Mouse (Mus musculus) ovary, adult 2 months (tissue): Measurements from ENCODE around the gene Uqcrh. TPM values are rescaled to one million over a fixed set of nuclear protein-coding genes. Genes with fewer than 3 reads are reported as not detected.

ENCODE experiments used
- polyA plus RNA-seq: library from polyadenylated mRNA; depleted of rRNA; stranded (reverse); fragments of >200 nt; gene quantifications from 2 replicates; pipeline ENCODE4 v1.2.3, GENCODE M21; 2012; rRNA removed

Uqcrh gene
- 31.1 and 52.0 TPM in 2 replicates for polyA plus RNA-seq

DNA sequence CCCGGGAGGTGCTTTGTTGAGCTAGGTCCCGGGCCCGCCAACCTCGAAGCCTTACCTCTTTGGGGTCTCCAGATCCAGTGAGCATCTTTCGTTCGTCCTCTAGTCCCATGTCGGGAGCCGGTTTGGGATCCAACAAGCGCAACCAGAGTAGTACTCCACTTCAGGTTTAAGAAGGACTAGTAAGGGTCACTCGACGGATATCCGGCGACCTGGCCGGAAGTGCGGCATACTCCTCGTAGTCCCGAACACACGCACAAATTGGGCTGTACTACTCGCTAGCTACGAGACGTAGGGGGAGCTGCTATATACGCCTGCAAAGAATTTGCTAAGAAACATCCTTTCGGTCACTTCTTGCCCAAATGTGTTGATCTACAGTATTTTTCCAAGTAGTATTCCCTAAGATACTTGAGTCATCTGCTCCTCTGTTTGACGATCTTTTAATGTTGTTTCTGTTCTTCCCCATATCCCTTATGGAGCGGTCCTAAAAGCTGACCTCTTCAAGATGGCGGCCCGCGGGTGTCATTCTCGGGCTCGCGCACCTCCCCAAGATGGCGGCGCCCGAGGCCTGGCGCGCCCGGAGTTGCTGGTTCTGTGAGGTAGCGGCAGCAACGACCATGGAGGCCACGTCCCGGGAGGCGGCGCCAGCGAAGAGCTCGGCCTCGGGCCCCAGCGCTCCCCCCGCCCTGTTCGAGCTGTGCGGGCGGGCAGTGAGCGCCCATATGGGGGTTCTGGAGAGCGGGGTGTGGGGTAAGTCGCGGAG, at the start of gene Uqcrh, which contains the start of gene Lrrc41:
Gene Uqcrh (minus strand): TSS at position 211 of the 760 bp plus-strand sequence.
Gene Lrrc41 (plus strand): TSS at position 409 of the 760 bp plus-strand sequence.

DNA sequence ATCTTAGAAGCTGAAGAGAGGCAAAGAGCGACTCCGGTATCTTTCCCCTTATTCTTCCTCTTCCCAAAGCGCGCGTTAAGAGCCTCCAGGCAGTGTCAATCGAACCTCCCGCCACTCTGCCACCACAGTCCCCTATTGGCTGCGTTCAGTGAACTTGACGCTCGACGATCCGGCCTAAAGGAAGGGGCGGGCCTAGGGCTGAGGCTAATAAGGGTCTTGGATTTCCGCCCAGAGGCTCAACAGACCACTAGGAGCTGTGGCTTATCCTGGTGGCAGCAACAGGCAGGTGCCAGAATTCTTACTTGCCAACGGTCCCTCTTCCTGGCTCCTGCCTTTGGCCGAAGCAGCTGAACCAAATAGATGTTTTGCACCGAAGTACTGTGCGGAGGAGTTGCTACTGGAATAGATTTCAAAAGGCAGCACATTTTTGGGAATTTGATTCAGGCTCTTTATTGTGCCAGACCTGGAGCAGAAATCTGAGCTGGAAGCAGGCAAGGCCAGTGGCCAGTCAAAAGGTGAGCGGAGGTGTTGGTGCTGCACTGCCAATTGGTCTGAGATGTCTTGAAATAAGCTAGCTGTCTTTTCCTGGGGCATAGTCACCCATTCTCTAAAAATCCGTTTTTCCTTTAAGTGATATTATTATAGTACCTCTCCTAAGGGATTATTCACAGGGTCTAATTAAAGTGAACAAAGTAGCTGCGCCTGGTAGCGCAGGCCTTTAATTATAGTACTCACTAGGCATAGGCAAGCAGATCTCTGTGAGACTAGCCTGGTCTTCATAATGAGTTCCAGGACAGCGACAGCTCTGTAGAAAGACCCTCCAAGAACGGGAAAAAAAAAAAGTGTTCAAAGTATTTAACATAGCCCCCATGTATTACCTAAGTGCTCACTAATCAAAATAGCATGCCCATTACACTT, 49.0 kb upstream of the Uqcrh start, which contains the start of the genes Rad54l and Pomgnt1:
Gene Rad54l (minus strand): TSS at position 89 of the 918 bp plus-strand sequence.
Gene Pomgnt1 (plus strand): TSS at position 239 of the 918 bp plus-strand sequence.

GRCm38 (mm10) chr4:116053399-116053961, 21.4 kb downstream of the Uqcrh start, which contains the start of gene Nsun4:
Nsun4 (minus strand) TSS chr4:116053876.

GRCm38 (mm10) chr4:116017902-116018746, 56.7 kb downstream of the Uqcrh start, which contains the start of gene Faah:
Faah (minus strand) TSS chr4:116017926.

Other genes with a start within 250 kb of the Uqcrh start
- gene Mob3c, start 247.0 kb downstream of the Uqcrh start, polyA plus RNA-seq: 49.3 and 54.2 TPM in 2 replicates
- 54.0 and 58.6 TPM in 2 replicates for gene Mknk1, start 235.9 kb downstream of the Uqcrh start, polyA plus RNA-seq
- 0.07 TPM in 1 of 2 replicates, not detected in the other for gene Kncn, start 190.7 kb downstream of the Uqcrh start, polyA plus RNA-seq
- gene 6430628N08Rik, start 184.4 kb downstream of the Uqcrh start, polyA plus RNA-seq: not detected in 2 replicates
- gene Dmbx1, start 135.1 kb downstream of the Uqcrh start, polyA plus RNA-seq: 0.15 and 0.16 TPM in 2 replicates
- 11.5 and 18.0 TPM in 2 replicates for gene Faah, start 57.1 kb downstream of the Uqcrh start, polyA plus RNA-seq
- gene Nsun4, start 21.2 kb downstream of the Uqcrh start, polyA plus RNA-seq: 8.4 and 9.2 TPM in 2 replicates
- 214 and 217 TPM in 2 replicates for gene Lrrc41, start 198 bp upstream of the Uqcrh start, polyA plus RNA-seq
- gene Rad54l, start 48.6 kb upstream of the Uqcrh start, polyA plus RNA-seq: 1.9 and 3.0 TPM in 2 replicates
- gene Pomgnt1, start 48.8 kb upstream of the Uqcrh start, polyA plus RNA-seq: 58.1 and 58.2 TPM in 2 replicates
- gene Lurap1, start 76.3 kb upstream of the Uqcrh start, polyA plus RNA-seq: 5.6 and 6.4 TPM in 2 replicates
- gene Tspan1, start 92.5 kb upstream of the Uqcrh start, polyA plus RNA-seq: 14.3 and 19.8 TPM in 2 replicates
- gene 1700042G07Rik, start 98.3 kb upstream of the Uqcrh start, polyA plus RNA-seq: not detected in 2 replicates
- gene Gm49337, start 98.3 kb upstream of the Uqcrh start, polyA plus RNA-seq: not detected in 2 replicates
- 17.8 and 24.6 TPM in 2 replicates for gene Pik3r3, start 146.5 kb upstream of the Uqcrh start, polyA plus RNA-seq